Mouse (Mus musculus): ENCODE data around the gene Hmgcll1. TPM values are rescaled to one million over a fixed set of nuclear protein-coding genes. Genes with fewer than 3 reads are reported as not detected.
"Not testable (repeated sequence)": the region's sequence is repeated elsewhere in the genome, so short reads cannot be mapped to it uniquely, and the experiment has no call there.

The Hmgcll1 gene
- polyA plus RNA-seq, 1 experiment from 2014 or later = 14.5 TPM

DNA sequence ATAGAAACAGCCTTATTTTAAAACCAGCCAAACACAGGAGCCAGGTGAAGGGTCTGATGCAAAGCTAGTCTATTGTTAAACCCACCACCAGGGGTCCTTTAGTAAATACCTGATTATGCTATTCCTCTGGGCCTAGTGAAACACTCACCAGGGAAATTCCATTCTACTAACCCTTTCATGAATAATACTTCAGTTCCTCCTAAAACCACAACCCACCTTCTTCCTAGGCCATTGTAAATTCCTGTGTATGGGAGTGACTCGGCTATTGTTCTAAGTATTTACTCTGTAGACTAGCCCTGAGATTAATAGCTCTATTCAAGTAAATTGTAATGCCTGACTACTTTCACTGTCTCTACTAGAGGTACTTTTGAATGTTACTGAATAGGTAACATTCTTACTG is 89.8 kb downstream of the Hmgcll1 start:
- not testable (repeated sequence) for H3K9ac ChIP-seq (ENCODE audit: low read length); H3K9me3 ChIP-seq (ENCODE audit: control insufficient read depth, low read length); H3K36me3 ChIP-seq (ENCODE audit: control insufficient read depth, insufficient read depth, low read length); H3K27me3 ChIP-seq (ENCODE audit: control insufficient read depth, insufficient read depth, low read length); H3K4me3 ChIP-seq (ENCODE audit: low read depth, low read length); H3K27ac ChIP-seq (ENCODE audit: low read depth, low read length); H3K4me1 ChIP-seq (ENCODE audit: control insufficient read depth, insufficient read depth, low read length); DNase-seq (ENCODE audit: low spot score); ATAC-seq (ENCODE audit: insufficient read depth, low FRiP score, low TSS enrichment); H3K4me2 ChIP-seq (ENCODE audit: low read depth)
- WGBS = 83% methylated on average over 1 of the region's 1 CpGs

DNA sequence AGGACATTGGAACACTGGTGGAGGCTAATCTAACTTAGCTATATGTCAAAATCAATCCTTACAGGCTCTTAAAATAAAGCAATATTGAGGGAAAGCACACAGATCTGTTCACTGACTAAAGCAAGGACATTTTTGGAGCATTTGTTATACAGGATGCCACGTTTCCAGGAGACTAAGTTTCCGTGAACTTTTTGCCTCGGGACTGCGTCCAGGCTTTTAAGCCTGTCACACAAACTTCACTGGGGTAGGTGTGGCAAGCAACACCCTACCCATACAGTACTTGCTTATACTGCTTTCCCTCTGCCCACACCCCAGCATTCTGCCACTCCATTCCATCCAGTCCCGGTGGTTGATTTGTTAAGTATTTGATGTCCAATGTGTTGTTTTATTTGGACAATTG is 90.2 kb downstream of the Hmgcll1 start:
- Histone ChIP-seq H3K4me1 (ENCODE audit: control insufficient read depth, insufficient read depth, low read length) (no peaks in the 10 kb centered on the region), H3K27ac (ENCODE audit: low read depth, low read length) (no peak overlapping the region), H3K9ac (ENCODE audit: low read length) (no peak overlapping the region), H3K4me3 (ENCODE audit: low read depth, low read length) (no peak overlapping the region), H3K4me2 (ENCODE audit: low read depth) (no peak overlapping the region), H3K9me3 (ENCODE audit: control insufficient read depth, low read length) (no peaks in the 10 kb centered on the region), H3K36me3 (ENCODE audit: control insufficient read depth, insufficient read depth, low read length) (no peaks in the 10 kb centered on the region), H3K27me3 (ENCODE audit: control insufficient read depth, insufficient read depth, low read length) (no peaks in the 10 kb centered on the region)
- no peak for DNase-seq (ENCODE audit: low spot score)
- WGBS = 94% methylated on average over 5 of the region's 5 CpGs
- no peak for ATAC-seq (ENCODE audit: insufficient read depth, low FRiP score, low TSS enrichment)

DNA sequence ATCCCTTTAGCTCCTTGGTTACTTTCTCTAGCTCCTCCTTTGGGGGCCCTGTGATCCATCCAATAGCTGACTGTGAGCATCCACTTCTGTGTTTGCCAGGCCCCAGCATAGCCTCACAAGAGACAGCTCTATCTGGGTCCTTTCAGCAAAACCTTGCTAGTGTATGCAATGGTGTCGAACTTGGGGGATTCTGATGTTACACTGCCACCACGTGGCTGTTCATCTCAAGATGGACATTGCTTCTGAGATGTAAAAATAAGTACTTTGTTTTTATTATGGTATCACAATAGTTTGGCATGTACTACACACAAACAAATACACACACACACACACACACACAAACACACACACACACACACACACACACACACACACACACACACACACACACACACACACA is 108.2 kb downstream of the Hmgcll1 start:
- WGBS = 2% methylated on average over 2 of the region's 2 CpGs
- H3K36me3 ChIP-seq (ENCODE audit: control insufficient read depth, insufficient read depth, low read length); H3K4me1 ChIP-seq (ENCODE audit: control insufficient read depth, insufficient read depth, low read length); H3K27ac ChIP-seq (ENCODE audit: low read depth, low read length); H3K9me3 ChIP-seq (ENCODE audit: control insufficient read depth, low read length); H3K9ac ChIP-seq (ENCODE audit: low read length); H3K4me3 ChIP-seq (ENCODE audit: low read depth, low read length); H3K27me3 ChIP-seq (ENCODE audit: control insufficient read depth, insufficient read depth, low read length); H3K4me2 ChIP-seq (ENCODE audit: low read depth); ATAC-seq (ENCODE audit: insufficient read depth, low FRiP score, low TSS enrichment): not testable (repeated sequence)
- peak; percentile 67 for DNase-seq (ENCODE audit: low spot score)

DNA sequence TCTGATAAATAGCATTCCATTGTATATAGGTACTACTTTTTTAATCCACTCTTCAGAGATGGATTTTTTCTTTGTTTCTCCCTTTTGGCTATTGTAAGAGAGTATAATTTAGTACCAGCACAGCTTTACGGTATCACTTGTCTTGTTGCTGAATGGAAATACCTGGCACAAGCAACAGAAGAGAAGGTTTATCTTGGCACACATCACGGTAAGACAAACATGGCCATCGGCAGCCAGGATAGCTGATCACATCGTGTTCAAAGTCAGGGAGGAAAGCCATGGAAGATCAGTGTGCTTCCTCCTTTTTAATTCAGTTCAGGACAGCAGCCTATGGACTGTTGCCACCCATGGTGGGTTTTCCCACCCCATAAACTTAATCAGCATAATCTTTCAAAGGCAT is 109.6 kb downstream of the Hmgcll1 start:
- 88% methylated on average over 4 of the region's 4 CpGs for WGBS
- H3K4me2 ChIP-seq (ENCODE audit: low read depth) = no peak overlapping the region
- H3K4me1 ChIP-seq (ENCODE audit: control insufficient read depth, insufficient read depth, low read length) = no peaks in the 10 kb centered on the region
- no peak overlapping the region for H3K9ac ChIP-seq (ENCODE audit: low read length)
- H3K4me3 ChIP-seq (ENCODE audit: low read depth, low read length) = no peak overlapping the region
- DNase-seq (ENCODE audit: low spot score) = no peak
- H3K9me3 ChIP-seq (ENCODE audit: control insufficient read depth, low read length) = no peaks in the 10 kb centered on the region
- H3K27me3 ChIP-seq (ENCODE audit: control insufficient read depth, insufficient read depth, low read length) = no peaks in the 10 kb centered on the region
- no peaks in the 10 kb centered on the region for H3K36me3 ChIP-seq (ENCODE audit: control insufficient read depth, insufficient read depth, low read length)
- ATAC-seq (ENCODE audit: insufficient read depth, low FRiP score, low TSS enrichment) = no peak
- H3K27ac ChIP-seq (ENCODE audit: low read depth, low read length) = no peak overlapping the region

DNA sequence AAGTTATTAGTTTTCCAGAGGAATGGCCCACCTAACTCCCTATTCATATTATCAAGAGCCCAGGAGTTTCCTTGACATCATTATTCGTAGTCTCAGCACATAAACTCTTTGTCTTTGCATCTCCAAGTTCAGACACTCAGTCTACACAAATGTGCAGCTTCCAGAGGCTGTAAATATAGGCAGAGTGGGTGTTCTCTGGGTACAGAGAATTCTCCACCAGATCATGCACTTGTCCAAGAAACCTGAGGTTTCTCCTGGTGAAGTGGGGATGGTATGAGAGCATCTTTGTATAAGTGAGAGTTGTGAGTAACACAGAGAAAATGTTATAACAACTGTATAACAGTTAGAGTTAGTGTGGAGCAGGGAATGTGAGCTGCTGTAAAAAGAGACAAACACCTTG is 114.7 kb downstream of the Hmgcll1 start:
- Histone ChIP-seq H3K4me3 (ENCODE audit: low read depth, low read length) (no peak overlapping the region), H3K27me3 (ENCODE audit: control insufficient read depth, insufficient read depth, low read length) (no peaks in the 10 kb centered on the region), H3K4me1 (ENCODE audit: control insufficient read depth, insufficient read depth, low read length) (no peaks in the 10 kb centered on the region), H3K27ac (ENCODE audit: low read depth, low read length) (no peak overlapping the region), H3K9ac (ENCODE audit: low read length) (no peak overlapping the region), H3K36me3 (ENCODE audit: control insufficient read depth, insufficient read depth, low read length) (no peaks in the 10 kb centered on the region), H3K9me3 (ENCODE audit: control insufficient read depth, low read length) (no peaks in the 10 kb centered on the region), H3K4me2 (ENCODE audit: low read depth) (no peak overlapping the region)
- WGBS = 65% methylated on average over 1 of the region's 1 CpGs
- DNase-seq (ENCODE audit: low spot score) (no peak), ATAC-seq (ENCODE audit: insufficient read depth, low FRiP score, low TSS enrichment) (no peak)

DNA sequence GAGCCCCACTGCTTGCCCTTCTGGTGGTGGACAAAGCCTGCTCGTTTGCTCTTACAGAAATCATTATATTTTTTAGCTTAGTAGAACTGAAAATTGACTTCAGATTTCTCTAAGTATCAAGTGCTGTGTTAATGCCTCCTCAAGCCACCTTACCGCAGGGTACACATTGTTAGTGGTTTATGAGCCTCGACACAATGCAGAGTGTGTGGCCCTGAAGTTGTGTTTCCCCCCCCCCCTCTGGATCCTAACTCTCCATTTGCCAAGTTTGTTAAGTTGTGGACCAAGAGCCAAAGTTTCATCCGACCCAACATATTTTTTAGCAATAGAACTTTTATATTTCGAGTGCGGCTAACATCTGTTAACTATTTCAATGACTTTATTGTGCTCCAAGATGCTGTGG is 119.4 kb downstream of the Hmgcll1 start:
- Histone ChIP-seq H3K27me3 (ENCODE audit: control insufficient read depth, insufficient read depth, low read length) (no peaks in the 10 kb centered on the region), H3K36me3 (ENCODE audit: control insufficient read depth, insufficient read depth, low read length) (no peaks in the 10 kb centered on the region), H3K9ac (ENCODE audit: low read length) (no peak overlapping the region), H3K4me2 (ENCODE audit: low read depth) (no peak overlapping the region), H3K27ac (ENCODE audit: low read depth, low read length) (no peak overlapping the region), H3K4me1 (ENCODE audit: control insufficient read depth, insufficient read depth, low read length) (no peaks in the 10 kb centered on the region), H3K9me3 (ENCODE audit: control insufficient read depth, low read length) (no peaks in the 10 kb centered on the region), H3K4me3 (ENCODE audit: low read depth, low read length) (no peak overlapping the region)
- no peak for DNase-seq (ENCODE audit: low spot score)
- ATAC-seq (ENCODE audit: insufficient read depth, low FRiP score, low TSS enrichment) = no peak
- WGBS = 85% methylated on average over 6 of the region's 6 CpGs

DNA sequence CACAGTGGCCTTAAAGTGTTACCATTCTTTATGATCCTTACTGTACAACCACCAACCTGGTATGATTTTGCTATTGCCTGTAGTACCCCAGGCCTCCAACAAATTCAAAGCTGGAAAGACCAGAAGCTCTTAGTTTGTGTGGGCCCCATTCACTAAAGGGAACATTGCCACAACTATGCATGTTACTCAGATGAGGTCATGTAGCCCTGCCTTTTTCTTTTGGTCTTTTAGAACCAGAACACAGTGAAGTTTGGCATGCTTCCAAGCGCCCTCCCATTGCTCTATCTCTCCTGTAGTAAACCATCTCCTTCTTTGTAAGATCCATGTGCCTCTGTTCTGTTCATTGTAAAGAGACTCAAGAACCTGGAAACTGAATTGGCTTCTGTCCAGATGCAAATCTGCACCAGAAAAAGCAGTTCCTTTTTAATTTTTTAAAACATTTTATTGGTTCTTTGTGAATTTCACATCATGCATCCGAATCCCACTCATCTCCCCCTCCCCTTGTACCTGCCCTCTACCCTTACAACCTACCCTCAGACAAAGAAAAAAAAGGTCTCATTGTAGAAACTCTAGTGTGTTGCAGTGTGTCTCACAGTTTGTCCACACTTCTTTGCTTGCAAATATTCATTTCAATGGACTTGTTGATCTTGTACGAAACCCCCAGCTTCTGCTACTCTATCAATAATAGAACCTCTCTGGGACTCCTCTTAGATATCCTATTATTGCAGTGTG is 123.9 kb downstream of the Hmgcll1 start:
- no peak overlapping the region for H3K4me2 ChIP-seq (ENCODE audit: low read depth)
- H3K36me3 ChIP-seq (ENCODE audit: control insufficient read depth, insufficient read depth, low read length) = no peaks in the 10 kb centered on the region
- no peak overlapping the region for H3K4me3 ChIP-seq (ENCODE audit: low read depth, low read length)
- H3K9ac ChIP-seq (ENCODE audit: low read length) = no peak overlapping the region
- H3K4me1 ChIP-seq (ENCODE audit: control insufficient read depth, insufficient read depth, low read length) = no peaks in the 10 kb centered on the region
- H3K27me3 ChIP-seq (ENCODE audit: control insufficient read depth, insufficient read depth, low read length) = no peaks in the 10 kb centered on the region
- H3K9me3 ChIP-seq (ENCODE audit: control insufficient read depth, low read length) = no peaks in the 10 kb centered on the region
- DNase-seq (ENCODE audit: low spot score) (no peak), ATAC-seq (ENCODE audit: insufficient read depth, low FRiP score, low TSS enrichment) (peak; percentile 45; the same call in 1 of the 2 replicates)
- no peak overlapping the region for H3K27ac ChIP-seq (ENCODE audit: low read depth, low read length)
- whole genome bisulfite sequencing = 87% methylated on average over 3 of the region's 3 CpGs

DNA sequence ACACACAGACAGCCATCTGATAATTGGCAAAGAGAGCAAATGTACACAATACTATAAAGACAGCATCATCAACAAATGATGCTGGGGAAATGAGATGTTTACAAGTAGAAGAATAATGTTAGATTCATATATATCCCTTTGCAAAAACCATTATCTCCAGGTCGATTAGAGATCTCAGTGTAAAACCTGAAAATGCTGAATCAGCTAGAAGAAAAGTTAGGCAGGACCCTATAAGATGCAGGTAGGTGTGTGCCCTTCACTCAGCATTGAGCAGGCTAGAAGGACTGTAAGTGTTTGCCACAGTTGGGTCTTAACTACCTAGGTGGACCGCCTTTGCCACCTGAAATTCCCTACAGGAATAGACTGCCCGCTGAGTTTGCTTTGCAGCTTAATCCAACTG is 130.9 kb downstream of the Hmgcll1 start:
- H3K4me2 ChIP-seq (ENCODE audit: low read depth) = no peak overlapping the region
- WGBS = 69% methylated on average over 3 of the region's 3 CpGs
- H3K36me3 ChIP-seq (ENCODE audit: control insufficient read depth, insufficient read depth, low read length) = no peaks in the 10 kb centered on the region
- no peaks in the 10 kb centered on the region for H3K4me1 ChIP-seq (ENCODE audit: control insufficient read depth, insufficient read depth, low read length)
- H3K9ac ChIP-seq (ENCODE audit: low read length) = no peak overlapping the region
- ATAC-seq (ENCODE audit: insufficient read depth, low FRiP score, low TSS enrichment) (no peak), DNase-seq (ENCODE audit: low spot score) (no peak)
- H3K4me3 ChIP-seq (ENCODE audit: low read depth, low read length) = no peak overlapping the region
- H3K27me3 ChIP-seq (ENCODE audit: control insufficient read depth, insufficient read depth, low read length) = no peaks in the 10 kb centered on the region
- no peak overlapping the region for H3K27ac ChIP-seq (ENCODE audit: low read depth, low read length)
- H3K9me3 ChIP-seq (ENCODE audit: control insufficient read depth, low read length) = no peaks in the 10 kb centered on the region

DNA sequence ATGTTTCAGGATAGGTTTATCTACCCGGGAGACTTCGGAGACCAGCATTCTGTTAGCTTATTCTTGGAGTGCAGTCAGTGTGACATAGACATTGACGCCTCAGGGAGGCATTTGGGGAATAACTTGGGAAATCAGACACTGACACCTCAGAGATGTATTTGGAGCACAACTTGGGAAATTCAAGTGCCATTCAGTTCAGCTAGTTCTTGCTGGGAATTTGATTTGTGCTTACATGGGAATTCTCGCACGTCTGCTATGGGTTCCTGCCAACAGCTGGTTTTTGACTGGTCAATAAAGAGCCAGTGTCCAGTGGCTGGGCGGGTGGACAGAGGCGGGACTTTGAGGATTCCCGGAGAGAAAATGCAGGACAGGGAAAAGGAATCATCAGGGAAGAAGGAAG is 147.8 kb downstream of the Hmgcll1 start:
- no peak for DNase-seq (ENCODE audit: low spot score)
- Histone ChIP-seq H3K9ac (ENCODE audit: low read length) (no peak overlapping the region), H3K4me3 (ENCODE audit: low read depth, low read length) (no peak overlapping the region), H3K9me3 (ENCODE audit: control insufficient read depth, low read length) (no peaks in the 10 kb centered on the region), H3K4me1 (ENCODE audit: control insufficient read depth, insufficient read depth, low read length) (no peaks in the 10 kb centered on the region), H3K4me2 (ENCODE audit: low read depth) (no peak overlapping the region), H3K27me3 (ENCODE audit: control insufficient read depth, insufficient read depth, low read length) (no peaks in the 10 kb centered on the region), H3K27ac (ENCODE audit: low read depth, low read length) (no peak overlapping the region), H3K36me3 (ENCODE audit: control insufficient read depth, insufficient read depth, low read length) (no peaks in the 10 kb centered on the region)
- no peak for ATAC-seq (ENCODE audit: insufficient read depth, low FRiP score, low TSS enrichment)
- 66% methylated on average over 8 of the region's 8 CpGs for WGBS

All from neural tube, embryonic 11.5 days (tissue).